In genomic region chr12:15814249-15815081, GRCm38 (mm10) we compare ENCODE assay signal across 8 mouse cellular contexts. TPM values are rescaled to one million over a fixed set of nuclear protein-coding genes. Genes with fewer than 3 reads are reported as not detected.
DNase-seq lines count a peak whose midpoint lies in the region; ATAC-seq and TF ChIP-seq lines count a peak whose summit lies in the region.

No protein-coding gene starts in this region.

- no peaks in the 10 kb centered on the region for H3K9me3 ChIP-seq in heart, embryonic 11.5 days (replicated peaks; ENCODE audit: control insufficient read depth, low read length)
- no peaks in the 10 kb centered on the region for H3K9me3 ChIP-seq in kidney, postnatal 0 days (replicated peaks; ENCODE audit: low read length)

- 10% methylated on average over 32 of the region's 32 CpGs for WGBS in liver, adult 2 months
- WGBS in heart, embryonic 11.5 days (ENCODE audit: insufficient replicate concordance) = under 1% methylated on average over 32 of the region's 32 CpGs
- WGBS in kidney, postnatal 0 days = under 1% methylated on average over 32 of the region's 32 CpGs

- no peak for TF ChIP-seq CTCF in liver, adult 2 months (IDR thresholded peaks at IDR 0.05; ENCODE audit: low read depth, low read length)
- TF ChIP-seq CTCF in kidney, postnatal 0 days (IDR thresholded peaks at IDR 0.05; ENCODE audit: low read depth) = no peak

- H3K36me3 ChIP-seq in liver, adult 2 months (ENCODE audit: control insufficient read depth, insufficient read depth, low read length) = no peaks in the 10 kb centered on the region
- no peaks in the 10 kb centered on the region for H3K36me3 ChIP-seq in heart, embryonic 11.5 days (ENCODE audit: control insufficient read depth, insufficient read depth, low read length)
- peaks cover 5% of the 10 kb centered on the region; the same call in 1 of the 2 replicates for H3K36me3 ChIP-seq in kidney, postnatal 0 days (ENCODE audit: insufficient read depth, low read length)

- peak overlapping the region; percentile 42 for H3K27ac ChIP-seq in liver, adult 2 months (replicated peaks; ENCODE audit: insufficient read depth, low read depth, low read length)
- peak overlapping the region; percentile 97 for H3K27ac ChIP-seq in heart, embryonic 11.5 days (ENCODE audit: low read depth, low read length)
- peak overlapping the region; percentile 92 for H3K27ac ChIP-seq in kidney, postnatal 0 days

- H3K9ac ChIP-seq in liver, adult 2 months (ENCODE audit: low read depth, low read length) = peak overlapping the region; percentile 65
- H3K9ac ChIP-seq in heart, embryonic 11.5 days (ENCODE audit: low read depth, low read length) = peak overlapping the region; percentile 92
- H3K9ac ChIP-seq in kidney, postnatal 0 days (ENCODE audit: low read depth, low read length) = peak overlapping the region; percentile 91

- H3K4me2 ChIP-seq in heart, embryonic 11.5 days = peak overlapping the region; percentile 58
- peak overlapping the region; percentile 60 for H3K4me2 ChIP-seq in kidney, postnatal 0 days (ENCODE audit: low read length)

- H3K4me1 ChIP-seq in liver, adult 2 months (ENCODE audit: control insufficient read depth, insufficient read depth, low read length) = peaks cover 7% of the 10 kb centered on the region; the same call in 1 of the 2 replicates
- H3K4me1 ChIP-seq in heart, embryonic 11.5 days (ENCODE audit: control insufficient read depth, insufficient read depth, low read length) = peaks cover 23% of the 10 kb centered on the region
- H3K4me1 ChIP-seq in kidney, postnatal 0 days (replicated peaks; ENCODE audit: insufficient read depth, low read length) = peaks cover 10% of the 10 kb centered on the region; the same call in 1 of the 2 replicates

- DNase-seq in liver, adult 2 months (ENCODE audit: extremely low read depth, low read depth, low spot score) = no peak
- no peak for DNase-seq in liver
- peak; percentile 54 for DNase-seq in embryo, embryonic 10 days (ENCODE audit: low spot score)
- DNase-seq in kidney, postnatal 0 days (ENCODE audit: low spot score) = peak; percentile 62
- DNase-seq in lung, postnatal 14 days = peak; percentile 43
- DNase-seq in right cerebral cortex, postnatal 25 days = peak; percentile 56
- no peak for DNase-seq in c-Kit-positive CD71-positive TER-119-positive erythroid progenitor cells, embryonic 14.5 days (ENCODE audit: low spot score)

- no peak for ATAC-seq in heart, embryonic 11.5 days (replicated peaks; ENCODE audit: insufficient number of reproducible peaks, low FRiP score, low TSS enrichment)
- ATAC-seq in kidney, postnatal 0 days (replicated peaks; ENCODE audit: low FRiP score, low read depth) = no peak

- TF ChIP-seq POLR2A in liver, adult 2 months (IDR thresholded peaks at IDR 0.05; ENCODE audit: extremely low read depth, insufficient read depth, low read length) = no peak

- peak overlapping the region; percentile 93 for H3K4me3 ChIP-seq in liver, adult 2 months (ENCODE audit: insufficient read depth, low read depth, low read length)
- H3K4me3 ChIP-seq in heart, embryonic 11.5 days (ENCODE audit: low read depth, low read length) = peak overlapping the region; percentile 63
- peak overlapping the region; percentile 81 for H3K4me3 ChIP-seq in kidney, postnatal 0 days (replicated peaks; ENCODE audit: low read depth, low read length)

- H3K27me3 ChIP-seq in liver, adult 2 months (ENCODE audit: control insufficient read depth, insufficient read depth, low read length) = no peaks in the 10 kb centered on the region
- H3K27me3 ChIP-seq in heart, embryonic 11.5 days (ENCODE audit: control insufficient read depth, insufficient read depth, low read length) = no peaks in the 10 kb centered on the region
- no peaks in the 10 kb centered on the region for H3K27me3 ChIP-seq in kidney, postnatal 0 days (ENCODE audit: insufficient read depth, low read length)

- no peaks in the 10 kb centered on the region for H3K79me2 ChIP-seq in liver, adult 2 months (ENCODE audit: control insufficient read depth, insufficient read depth, low read length)

RNA-seq across cellular contexts. Expression of gene Trib2, which starts 2.3 kb away (rescaled TPM):
- 2.2 and 2.3 TPM in 2 replicates for total RNA-seq in liver, adult 2 months (2014; rRNA removed)
- polyA plus RNA-seq in liver, adult 2 months (2012; rRNA removed) = 0.81 and 1.0 TPM in 2 replicates
- 45.4 and 53.5 TPM in 2 replicates for polyA plus RNA-seq in heart, embryonic 11.5 days (2014; fragmentation: Nextera tagmentation; extraction: Ambion mirVana)
- polyA plus RNA-seq in kidney, postnatal 0 days (2015; fragmentation: Nextera tagmentation; extraction: Ambion mirVana) = 51.4 and 53.0 TPM in 2 replicates

Comparison
In these comparisons a context has a peak if more than half of its experiments do, and no peak if none do; other contexts are left out.
1. DNase-seq: peak in embryo, embryonic 10 days (single experiment), kidney, postnatal 0 days (single experiment), lung, postnatal 14 days (single experiment) and right cerebral cortex, postnatal 25 days (single experiment); none in liver, adult 2 months (single experiment), liver (single experiment) and c-Kit-positive CD71-positive TER-119-positive erythroid progenitor cells, embryonic 14.5 days (single experiment).
2. H3K27ac ChIP-seq: peak in every context shown above with its lines; median percentile 97 in heart, embryonic 11.5 days; 92 in kidney, postnatal 0 days; 42 in liver, adult 2 months.
3. RNA of gene Trib2, which starts 2.3 kb away (polyA plus RNA-seq): 51.4 to 53.0 TPM in kidney, postnatal 0 days and 45.4 to 53.5 TPM in heart, embryonic 11.5 days; 0.81 to 1.0 TPM in liver, adult 2 months; every median in the first group is over 10 times any median in the second.
4. Peak in every context shown above with its lines, with median percentiles within 50 percentile points of each other: H3K4me3 ChIP-seq and H3K9ac ChIP-seq.